Mouse (Mus musculus): ENCODE results near the gene Bco1. TPM values are rescaled to one million over a fixed set of nuclear protein-coding genes. Genes with fewer than 3 reads are reported as not detected.

Bco1 gene
- polyA plus RNA-seq, 1 experiment from 2014 or later = 0.49 TPM

DNA sequence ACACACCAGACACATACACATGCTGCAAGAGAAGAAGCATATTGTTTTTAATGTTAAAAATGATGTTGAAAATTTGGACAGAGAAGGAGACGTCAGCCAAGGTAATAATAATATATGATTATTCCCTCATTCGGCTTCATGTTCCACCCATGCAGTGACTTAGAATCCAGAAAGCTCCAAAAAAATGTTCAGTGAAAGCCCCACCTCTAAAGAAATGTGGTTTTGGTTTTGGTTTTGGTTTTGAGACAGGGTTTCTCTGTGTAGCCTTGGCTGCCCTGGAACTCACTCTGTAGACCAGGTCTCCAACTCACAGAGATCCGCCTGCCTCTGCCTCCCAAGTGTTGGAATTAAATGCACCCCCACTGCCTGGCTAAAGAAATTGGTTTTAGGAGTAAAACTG is 30.2 kb downstream of the Bco1 start:
- no peak overlapping the region for H3K4me3 ChIP-seq (ENCODE audit: low read depth, low read length)
- no peaks in the 10 kb centered on the region for H3K36me3 ChIP-seq (ENCODE audit: control insufficient read depth, insufficient read depth, low read length)
- 91% methylated on average over 3 of the region's 3 CpGs for WGBS
- H3K9me3 ChIP-seq (ENCODE audit: control insufficient read depth, low read length) = no peaks in the 10 kb centered on the region
- no peak for ATAC-seq (ENCODE audit: low FRiP score, low TSS enrichment)
- no peak overlapping the region for H3K27ac ChIP-seq (replicated peaks)
- no peak overlapping the region for H3K9ac ChIP-seq (ENCODE audit: low read length)
- no peak for DNase-seq (ENCODE audit: low spot score)
- TF ChIP-seq CTCF (IDR thresholded peaks at IDR 0.05; ENCODE audit: low read depth) = no peak
- no peak for TF ChIP-seq EP300 (optimal IDR thresholded peaks at IDR 0.05)
- no peaks in the 10 kb centered on the region for H3K4me1 ChIP-seq (replicated peaks; ENCODE audit: control insufficient read depth, insufficient read depth)
- H3K4me2 ChIP-seq (replicated peaks; ENCODE audit: low read depth) = no peak overlapping the region
- no peaks in the 10 kb centered on the region for H3K27me3 ChIP-seq (ENCODE audit: control insufficient read depth, insufficient read depth, low read length)

DNA sequence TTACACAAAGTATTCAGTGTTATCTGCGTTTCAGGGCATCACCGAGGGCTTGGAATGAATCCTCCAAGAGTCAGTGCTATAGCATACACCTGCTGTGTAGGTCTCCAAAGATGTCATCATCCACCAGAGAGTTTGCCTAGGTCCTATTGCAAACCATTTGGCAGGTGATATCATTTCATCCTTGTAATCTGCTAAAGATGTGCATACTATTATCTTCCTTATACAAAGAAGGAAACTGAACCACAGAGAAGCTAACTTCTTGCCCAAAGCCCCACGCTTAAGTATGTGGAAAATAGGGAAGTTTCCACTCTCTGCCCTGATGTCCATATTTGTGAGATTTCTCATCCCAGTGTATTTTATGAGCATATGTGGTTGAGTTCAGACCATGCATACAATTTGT is 30.8 kb downstream of the Bco1 start:
- no peak for DNase-seq (ENCODE audit: low spot score)

GRCm38 (mm10) chr8:117127063-117127462 is 31.4 kb downstream of the Bco1 start:
- TF ChIP-seq EP300 (optimal IDR thresholded peaks at IDR 0.05) (no peak), CTCF (IDR thresholded peaks at IDR 0.05; ENCODE audit: low read depth) (peak; percentile 40; the same call in 1 of the 2 replicates)
- no peaks in the 10 kb centered on the region for H3K36me3 ChIP-seq (ENCODE audit: control insufficient read depth, insufficient read depth, low read length)
- no peaks in the 10 kb centered on the region for H3K9me3 ChIP-seq (ENCODE audit: control insufficient read depth, low read length)
- H3K4me1 ChIP-seq (replicated peaks; ENCODE audit: control insufficient read depth, insufficient read depth) = no peaks in the 10 kb centered on the region
- no peak overlapping the region for H3K27ac ChIP-seq (replicated peaks)
- H3K4me3 ChIP-seq (ENCODE audit: low read depth, low read length) = no peak overlapping the region
- 83% methylated on average over 8 of the region's 8 CpGs for WGBS
- no peak overlapping the region for H3K9ac ChIP-seq (ENCODE audit: low read length)
- no peak overlapping the region for H3K4me2 ChIP-seq (replicated peaks; ENCODE audit: low read depth)
- DNase-seq (ENCODE audit: low spot score) (no peak), ATAC-seq (ENCODE audit: low FRiP score, low TSS enrichment) (no peak)
- H3K27me3 ChIP-seq (ENCODE audit: control insufficient read depth, insufficient read depth, low read length) = no peaks in the 10 kb centered on the region

More for the DNA sequence above, 30.8 kb downstream of the Bco1 start:
- TF ChIP-seq EP300 (optimal IDR thresholded peaks at IDR 0.05) (no peak), CTCF (IDR thresholded peaks at IDR 0.05; ENCODE audit: low read depth) (no peak)
- no peak overlapping the region for H3K4me3 ChIP-seq (ENCODE audit: low read depth, low read length)
- H3K27me3 ChIP-seq (ENCODE audit: control insufficient read depth, insufficient read depth, low read length) = no peaks in the 10 kb centered on the region
- no peak for ATAC-seq (ENCODE audit: low FRiP score, low TSS enrichment)
- H3K4me1 ChIP-seq (replicated peaks; ENCODE audit: control insufficient read depth, insufficient read depth) = no peaks in the 10 kb centered on the region
- H3K4me2 ChIP-seq (replicated peaks; ENCODE audit: low read depth) = no peak overlapping the region
- no peaks in the 10 kb centered on the region for H3K36me3 ChIP-seq (ENCODE audit: control insufficient read depth, insufficient read depth, low read length)
- 92% methylated on average over 3 of the region's 3 CpGs for WGBS
- H3K9me3 ChIP-seq (ENCODE audit: control insufficient read depth, low read length) = no peaks in the 10 kb centered on the region
- H3K27ac ChIP-seq (replicated peaks) = no peak overlapping the region
- no peak overlapping the region for H3K9ac ChIP-seq (ENCODE audit: low read length)

GRCm38 (mm10) chr8:117133702-117134101 is 38.0 kb downstream of the Bco1 start:
- no peak for ATAC-seq (ENCODE audit: low FRiP score, low TSS enrichment)
- no peak overlapping the region for H3K27ac ChIP-seq (replicated peaks)
- TF ChIP-seq EP300 (optimal IDR thresholded peaks at IDR 0.05) (no peak), CTCF (IDR thresholded peaks at IDR 0.05; ENCODE audit: low read depth) (no peak)

DNA sequence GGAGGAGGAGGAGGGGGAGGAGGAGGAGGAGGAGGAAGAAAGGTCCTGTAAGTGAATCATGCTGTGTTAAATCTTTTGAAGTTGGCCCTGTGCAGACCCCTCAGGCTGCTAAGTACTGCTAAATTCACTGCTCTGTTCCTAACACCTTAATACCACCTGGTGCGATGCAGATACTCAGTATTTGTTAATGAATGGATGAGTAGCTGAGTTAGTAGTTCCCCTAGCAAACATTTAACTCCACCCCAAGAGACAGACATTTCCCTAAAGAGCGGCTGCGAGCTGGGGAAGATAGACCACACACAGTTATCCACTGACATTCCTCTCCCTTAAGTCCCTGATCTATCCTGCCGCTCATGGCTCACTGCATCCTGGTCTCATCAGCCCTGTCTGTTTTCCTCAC is 40.7 kb downstream of the Bco1 start:
- Histone ChIP-seq H3K4me3 (ENCODE audit: low read depth, low read length) (no peak overlapping the region), H3K27ac (replicated peaks) (no peak overlapping the region), H3K9me3 (ENCODE audit: control insufficient read depth, low read length) (no peaks in the 10 kb centered on the region; the same call in 1 of the 2 replicates), H3K4me1 (replicated peaks; ENCODE audit: control insufficient read depth, insufficient read depth) (no peaks in the 10 kb centered on the region), H3K9ac (ENCODE audit: low read length) (no peak overlapping the region), H3K27me3 (ENCODE audit: control insufficient read depth, insufficient read depth, low read length) (no peaks in the 10 kb centered on the region), H3K36me3 (ENCODE audit: control insufficient read depth, insufficient read depth, low read length) (no peaks in the 10 kb centered on the region), H3K4me2 (replicated peaks; ENCODE audit: low read depth) (no peak overlapping the region)
- TF ChIP-seq EP300 (optimal IDR thresholded peaks at IDR 0.05) (no peak), CTCF (IDR thresholded peaks at IDR 0.05; ENCODE audit: low read depth) (no peak)
- WGBS = 33% methylated on average over 4 of the region's 4 CpGs
- ATAC-seq (ENCODE audit: low FRiP score, low TSS enrichment) = no peak
- DNase-seq (ENCODE audit: low spot score) = no peak

More at GRCm38 (mm10) chr8:117133702-117134101, 38.0 kb downstream of the Bco1 start:
- Histone ChIP-seq H3K36me3 (ENCODE audit: control insufficient read depth, insufficient read depth, low read length) (no peaks in the 10 kb centered on the region), H3K27me3 (ENCODE audit: control insufficient read depth, insufficient read depth, low read length) (no peaks in the 10 kb centered on the region), H3K9ac (ENCODE audit: low read length) (no peak overlapping the region), H3K9me3 (ENCODE audit: control insufficient read depth, low read length) (no peaks in the 10 kb centered on the region), H3K4me1 (replicated peaks; ENCODE audit: control insufficient read depth, insufficient read depth) (no peaks in the 10 kb centered on the region), H3K4me3 (ENCODE audit: low read depth, low read length) (no peak overlapping the region), H3K4me2 (replicated peaks; ENCODE audit: low read depth) (no peak overlapping the region)
- 83% methylated on average over 3 of the region's 3 CpGs for WGBS
- DNase-seq (ENCODE audit: low spot score) = no peak

DNA sequence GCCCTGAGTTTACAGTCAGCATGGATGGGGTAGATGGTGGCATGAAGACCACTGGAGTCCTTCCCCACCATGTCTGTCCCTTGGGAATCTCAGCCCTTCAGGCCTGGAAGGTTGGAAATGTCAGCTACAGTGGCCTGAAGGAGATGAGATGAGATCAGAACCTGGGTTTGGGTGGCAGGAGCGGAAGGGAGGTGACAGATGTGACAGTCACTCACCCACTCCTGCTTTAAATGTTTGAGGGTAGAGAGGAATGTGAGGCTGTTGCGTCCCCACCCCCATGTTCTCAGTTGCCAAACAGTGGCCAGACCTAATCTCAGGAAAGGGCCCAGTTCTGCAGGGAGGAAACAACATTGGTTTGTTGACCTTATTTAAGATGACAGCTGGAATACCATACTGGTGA is 41.1 kb downstream of the Bco1 start:
- Histone ChIP-seq H3K36me3 (ENCODE audit: control insufficient read depth, insufficient read depth, low read length) (no peaks in the 10 kb centered on the region), H3K27ac (replicated peaks) (no peak overlapping the region), H3K27me3 (ENCODE audit: control insufficient read depth, insufficient read depth, low read length) (no peaks in the 10 kb centered on the region), H3K9me3 (ENCODE audit: control insufficient read depth, low read length) (no peaks in the 10 kb centered on the region; the same call in 1 of the 2 replicates), H3K4me1 (replicated peaks; ENCODE audit: control insufficient read depth, insufficient read depth) (no peaks in the 10 kb centered on the region), H3K9ac (ENCODE audit: low read length) (no peak overlapping the region), H3K4me2 (replicated peaks; ENCODE audit: low read depth) (no peak overlapping the region), H3K4me3 (ENCODE audit: low read depth, low read length) (no peak overlapping the region)
- TF ChIP-seq CTCF (IDR thresholded peaks at IDR 0.05; ENCODE audit: low read depth) = no peak
- TF ChIP-seq EP300 (optimal IDR thresholded peaks at IDR 0.05) = no peak
- WGBS = 46% methylated on average over 2 of the region's 2 CpGs
- ATAC-seq (ENCODE audit: low FRiP score, low TSS enrichment) = peak; percentile 51
- DNase-seq (ENCODE audit: low spot score) = no peak
